Mouse (Mus musculus) intestine, embryonic 16.5 days (tissue): ENCODE measurements at regions not wholly inside any gene's neighbourhood (a gene's known extent, or its start where the extent isn't known, plus 50 kb on each side); places are given as distances from the start of the nearest gene placed in this dataset.

ENCODE experiments used
- ATAC-seq: fragments of 200-750 bp; cut with Nextera tagmentation; 2 replicates; pipeline ENCODE4 v1.8.0; 2017; ENCODE audit warnings: moderate TSS enrichment, moderate library complexity
- H3K27ac ChIP-seq: fragments of 300-500 bp; sonication (generic); 2 replicates; pipeline ENCODE4 v1.5.1; 2014; ENCODE audit warnings: mild to moderate bottlenecking, low read length
- H3K27me3 ChIP-seq: fragments of 300-500 bp; sonication (generic); replicated peaks from 2 replicates; pipeline ENCODE4 v1.6.1; 2014; ENCODE audit warnings: low read length, control low read depth, mixed read lengths; ENCODE audit not compliant: control insufficient read depth, insufficient read depth
- H3K36me3 ChIP-seq: fragments of 300-500 bp; sonication (generic); 2 replicates; pipeline ENCODE4 v1.6.1; 2014; ENCODE audit warnings: low read length, control low read depth; ENCODE audit not compliant: control insufficient read depth, insufficient read depth
- H3K4me1 ChIP-seq: fragments of 300-500 bp; sonication (generic); 2 replicates; pipeline ENCODE4 v1.6.1; 2014; ENCODE audit warnings: low read length, control low read depth, mixed read lengths; ENCODE audit not compliant: control insufficient read depth, insufficient read depth
- H3K4me2 ChIP-seq: fragments of 300-500 bp; sonication (generic); 2 replicates; pipeline ENCODE4 v1.6.1; 2014; ENCODE audit warnings: low read depth, low read length, control low read depth
- H3K4me3 ChIP-seq: fragments of 300-500 bp; sonication (generic); 2 replicates; pipeline ENCODE4 v1.5.1; 2014; ENCODE audit warnings: mild to moderate bottlenecking, low read length
- H3K9ac ChIP-seq: fragments of 300-500 bp; sonication (generic); 2 replicates; pipeline ENCODE4 v1.6.1; 2014; ENCODE audit warnings: low read depth, low read length
- H3K9me3 ChIP-seq: fragments of 300-500 bp; sonication (generic); 2 replicates; pipeline ENCODE4 v1.6.1; 2016; ENCODE audit warnings: low read length, control low read depth; ENCODE audit not compliant: control insufficient read depth
- WGBS: fragments of 180-500 bp; shearing (Covaris S2); extraction: QIAGEN DNeasy Blood & Tissue Kit; methylation state at CpG from one replicate; pipeline ENCODE4 v1.1.7; 2014; 5-methylcytosine and 5-hydroxymethylcytosine counted together

DNA sequence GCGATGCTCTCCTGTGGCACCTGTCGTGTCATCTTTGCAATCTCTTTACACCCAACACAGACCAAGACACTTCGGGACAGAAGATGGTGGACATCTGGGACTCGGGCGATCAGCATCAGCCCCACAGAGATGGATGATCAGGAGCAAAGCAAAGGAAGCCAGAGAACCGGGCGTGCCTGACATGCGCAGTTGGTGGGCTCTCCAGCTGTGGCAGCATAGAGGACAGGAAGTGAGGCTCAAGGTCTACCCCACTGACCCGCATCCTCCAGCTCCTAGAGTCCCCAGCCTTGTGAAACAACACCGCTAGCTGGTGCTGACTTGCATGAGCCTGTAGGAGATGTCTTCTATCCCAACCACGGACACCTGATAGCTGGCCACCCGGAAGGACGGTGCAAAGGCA lies 312.9 kb upstream of the Prox1 start:
- no peaks in the 10 kb centered on the region for H3K36me3 ChIP-seq
- H3K27ac ChIP-seq: no peak overlapping the region
- no peak overlapping the region for H3K9ac ChIP-seq
- H3K4me1 ChIP-seq: no peaks in the 10 kb centered on the region
- H3K4me3 ChIP-seq: no peak overlapping the region
- no peaks in the 10 kb centered on the region for H3K9me3 ChIP-seq
- 86% methylated on average over 13 of the region's 13 CpGs for WGBS
- no peaks in the 10 kb centered on the region for H3K27me3 ChIP-seq
- no peak overlapping the region for H3K4me2 ChIP-seq
- ATAC-seq: no peak

DNA sequence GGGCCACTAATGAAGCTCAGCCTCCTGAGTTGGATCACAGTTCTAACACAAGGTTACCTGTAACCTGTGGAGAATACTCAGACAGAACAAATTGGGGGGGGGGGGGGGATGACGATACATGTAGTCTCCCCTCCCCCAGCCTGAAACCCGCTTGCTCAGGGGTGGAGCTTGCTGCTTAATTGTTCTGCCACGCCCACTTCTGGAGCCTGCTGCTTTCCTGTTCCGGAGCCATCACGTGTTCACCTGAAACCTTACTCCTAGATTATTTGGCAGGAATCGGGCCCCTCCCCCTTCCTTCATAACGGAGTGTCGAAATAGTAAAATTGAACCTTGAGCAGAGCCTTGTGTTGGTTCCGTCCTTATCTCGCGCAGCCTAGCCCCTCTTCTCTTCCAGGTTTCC lies 310.6 kb upstream of the Prox1 start:
- Histone ChIP-seq H3K9ac (no peak overlapping the region), H3K9me3 (no peaks in the 10 kb centered on the region), H3K36me3 (no peaks in the 10 kb centered on the region), H3K27ac (no peak overlapping the region), H3K4me3 (no peak overlapping the region), H3K27me3 (no peaks in the 10 kb centered on the region), H3K4me1 (no peaks in the 10 kb centered on the region), H3K4me2 (no peak overlapping the region)
- no peak for ATAC-seq
- WGBS: 69% methylated on average over 11 of the region's 11 CpGs

DNA sequence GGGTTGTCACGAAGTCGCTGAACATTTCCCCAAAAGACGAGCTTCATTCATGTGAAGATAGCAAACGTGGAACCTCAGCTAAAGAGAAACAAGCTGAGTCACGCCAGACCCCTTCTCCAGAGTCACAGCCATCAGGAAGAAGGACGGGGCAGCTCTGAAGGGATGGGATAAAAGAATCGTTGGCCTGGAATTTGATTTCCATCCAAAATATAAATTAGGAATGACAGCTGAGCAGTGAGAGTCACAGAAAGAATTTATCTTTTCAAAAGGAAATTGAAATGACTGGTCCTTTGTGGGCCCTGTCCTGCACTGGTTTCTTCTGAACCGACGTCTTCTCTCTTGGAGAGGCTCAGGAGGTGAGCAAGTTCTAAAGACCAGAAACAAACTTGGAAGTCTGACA lies 310.1 kb upstream of the Prox1 start:
- ATAC-seq: no peak
- H3K9me3 ChIP-seq: no peaks in the 10 kb centered on the region
- H3K36me3 ChIP-seq: no peaks in the 10 kb centered on the region
- H3K9ac ChIP-seq: no peak overlapping the region
- 67% methylated on average over 9 of the region's 9 CpGs for WGBS
- no peak overlapping the region for H3K4me2 ChIP-seq
- H3K4me1 ChIP-seq: no peaks in the 10 kb centered on the region
- H3K4me3 ChIP-seq: no peak overlapping the region
- no peaks in the 10 kb centered on the region for H3K27me3 ChIP-seq
- no peak overlapping the region for H3K27ac ChIP-seq

GRCm38 (mm10) chr1:190472761-190473160 lies 302.2 kb upstream of the Prox1 start:
- no peak overlapping the region for H3K9ac ChIP-seq
- H3K4me2 ChIP-seq: no peak overlapping the region
- H3K4me1 ChIP-seq: no peaks in the 10 kb centered on the region
- H3K27ac ChIP-seq: no peak overlapping the region
- no peaks in the 10 kb centered on the region for H3K36me3 ChIP-seq
- no peak for ATAC-seq
- no peaks in the 10 kb centered on the region for H3K27me3 ChIP-seq
- H3K4me3 ChIP-seq: no peak overlapping the region
- WGBS: 64% methylated on average over 8 of the region's 8 CpGs
- no peaks in the 10 kb centered on the region for H3K9me3 ChIP-seq

DNA sequence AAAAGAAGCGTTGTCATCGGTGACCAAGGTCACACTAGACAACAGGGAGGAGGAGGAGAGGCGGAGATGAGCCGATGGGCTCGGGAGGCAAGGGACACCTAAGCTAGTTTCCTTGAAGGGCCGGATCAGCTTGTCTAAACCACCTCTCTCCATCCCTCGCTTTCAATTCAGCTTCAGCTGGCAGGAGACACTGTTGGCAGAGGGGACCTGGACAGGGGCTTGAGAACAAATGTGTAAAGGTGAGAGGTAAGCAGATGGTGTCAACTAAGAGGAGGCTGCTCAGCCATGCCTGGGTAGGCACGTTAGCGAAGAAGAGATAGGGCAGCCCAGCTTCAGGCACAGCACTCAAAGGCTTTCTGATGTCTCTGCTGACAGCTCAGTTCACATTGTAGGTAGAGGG lies 299.8 kb upstream of the Prox1 start:
- WGBS: 59% methylated on average over 9 of the region's 9 CpGs
- Histone ChIP-seq H3K27ac (no peak overlapping the region), H3K27me3 (no peaks in the 10 kb centered on the region), H3K36me3 (no peaks in the 10 kb centered on the region), H3K9ac (no peak overlapping the region), H3K4me3 (no peak overlapping the region), H3K4me1 (no peaks in the 10 kb centered on the region), H3K4me2 (no peak overlapping the region), H3K9me3 (no peaks in the 10 kb centered on the region)
- ATAC-seq: no peak

DNA sequence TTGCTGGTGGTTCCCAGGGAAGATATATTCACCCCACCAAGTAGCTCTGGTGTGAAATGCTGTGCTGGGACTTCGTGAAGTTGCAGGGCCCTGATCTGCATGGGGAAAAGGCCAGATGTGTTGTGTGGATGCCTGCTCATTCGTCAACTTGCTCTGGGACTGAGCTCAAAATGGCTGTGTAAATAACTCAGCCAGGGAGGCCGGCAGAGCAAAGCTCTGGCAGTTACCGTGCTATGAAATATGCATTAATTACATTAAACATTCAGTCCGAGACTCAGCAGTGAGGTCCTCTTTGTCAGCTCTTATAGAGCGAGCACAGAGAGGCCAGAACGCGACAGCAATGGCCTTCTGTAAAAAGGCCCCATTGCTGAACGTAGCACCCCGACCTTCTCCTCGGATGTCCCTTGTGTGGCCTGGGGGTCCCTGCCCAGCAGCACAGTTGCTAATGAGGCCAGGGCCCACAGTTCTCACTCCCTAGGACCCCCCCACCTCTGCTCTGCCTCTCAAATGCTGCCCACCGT lies 287.1 kb upstream of the Prox1 start:
- no peak for ATAC-seq
- H3K9ac ChIP-seq: no peak overlapping the region
- H3K9me3 ChIP-seq: no peaks in the 10 kb centered on the region
- WGBS: 45% methylated on average over 12 of the region's 12 CpGs
- H3K36me3 ChIP-seq: no peaks in the 10 kb centered on the region
- no peak overlapping the region for H3K4me3 ChIP-seq
- no peak overlapping the region for H3K27ac ChIP-seq
- H3K4me2 ChIP-seq: no peak overlapping the region
- no peaks in the 10 kb centered on the region for H3K27me3 ChIP-seq
- no peaks in the 10 kb centered on the region for H3K4me1 ChIP-seq

DNA sequence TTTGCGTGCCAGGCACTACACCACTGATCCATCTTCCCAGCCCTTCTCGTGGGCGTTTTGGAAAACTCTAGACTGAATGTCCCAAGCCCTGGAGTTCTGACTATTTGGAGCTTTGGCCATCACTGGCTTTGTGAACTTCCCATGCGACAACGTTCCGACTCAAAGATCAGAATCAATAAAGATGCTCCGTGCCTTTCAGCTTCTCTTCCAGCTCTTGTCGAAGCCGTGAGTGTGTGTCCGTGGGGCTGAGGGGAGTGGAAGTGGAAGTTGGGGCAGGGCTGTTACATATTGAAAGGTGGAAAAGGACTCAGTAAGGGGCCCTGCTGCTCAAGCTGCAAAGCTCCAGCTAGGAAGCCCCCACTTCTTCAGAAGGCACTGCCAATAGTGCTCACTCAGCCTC lies 283.0 kb upstream of the Prox1 start:
- no peaks in the 10 kb centered on the region for H3K36me3 ChIP-seq
- H3K4me2 ChIP-seq: no peak overlapping the region
- no peak overlapping the region for H3K4me3 ChIP-seq
- ATAC-seq: no peak
- no peaks in the 10 kb centered on the region for H3K27me3 ChIP-seq
- no peaks in the 10 kb centered on the region for H3K9me3 ChIP-seq
- WGBS: 93% methylated on average over 10 of the region's 10 CpGs
- no peak overlapping the region for H3K9ac ChIP-seq
- H3K27ac ChIP-seq: no peak overlapping the region
- no peaks in the 10 kb centered on the region for H3K4me1 ChIP-seq

- H3K9me3 ChIP-seq: no peaks in the 10 kb centered on the region
- H3K4me3 ChIP-seq: no peak overlapping the region
- no peaks in the 10 kb centered on the region for H3K36me3 ChIP-seq
- no peaks in the 10 kb centered on the region for H3K4me1 ChIP-seq
- WGBS: 67% methylated on average over 11 of the region's 11 CpGs
- no peak overlapping the region for H3K27ac ChIP-seq
- H3K4me2 ChIP-seq: no peak overlapping the region
- no peaks in the 10 kb centered on the region; the same call in 1 of the 2 replicates for H3K27me3 ChIP-seq
- no peak for ATAC-seq
- H3K9ac ChIP-seq: no peak overlapping the region
Measured at GRCm38 (mm10) chr1:190452115-190452842, 281.8 kb upstream of the Prox1 start.

DNA sequence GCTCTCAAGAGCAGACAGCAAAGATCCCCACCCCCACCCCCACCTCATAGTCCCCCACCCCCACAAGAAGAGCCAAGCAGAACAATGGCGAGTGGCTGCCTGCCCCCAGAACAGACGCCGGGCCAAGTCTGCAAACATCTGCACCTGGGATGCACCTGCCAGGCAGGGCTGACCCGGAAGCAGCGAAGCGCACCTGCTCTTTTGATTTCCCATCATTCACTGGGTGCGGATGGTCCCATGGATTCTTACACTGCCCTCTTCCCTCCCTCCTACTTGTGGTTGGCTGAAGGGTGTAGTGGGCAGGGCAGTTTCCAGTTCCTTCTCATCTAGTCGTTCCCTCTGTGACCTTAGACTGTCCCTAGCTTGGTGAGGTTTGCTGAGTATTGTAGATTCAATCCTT lies 277.7 kb upstream of the Prox1 start:
- no peak overlapping the region for H3K4me2 ChIP-seq
- peak; percentile 80 for ATAC-seq

GRCm38 (mm10) chr1:190447253-190447652 lies 276.7 kb upstream of the Prox1 start:
- Histone ChIP-seq H3K4me3 (no peak overlapping the region), H3K9ac (no peak overlapping the region), H3K9me3 (no peaks in the 10 kb centered on the region), H3K4me1 (no peaks in the 10 kb centered on the region), H3K4me2 (no peak overlapping the region), H3K27me3 (no peaks in the 10 kb centered on the region; the same call in 1 of the 2 replicates), H3K36me3 (no peaks in the 10 kb centered on the region), H3K27ac (0 out of 2 replicates have a peak overlapping the region, but pooled peaks have one; percentile 11)
- ATAC-seq: no peak
- WGBS: 75% methylated on average over 7 of the region's 7 CpGs

More for the DNA sequence above, 277.7 kb upstream of the Prox1 start:
- WGBS: 16% methylated on average over 8 of the region's 8 CpGs
- Histone ChIP-seq H3K4me3 (no peak overlapping the region), H3K27ac (no peak overlapping the region), H3K9me3 (no peaks in the 10 kb centered on the region), H3K27me3 (no peaks in the 10 kb centered on the region; the same call in 1 of the 2 replicates), H3K9ac (no peak overlapping the region), H3K36me3 (no peaks in the 10 kb centered on the region), H3K4me1 (no peaks in the 10 kb centered on the region)
